Mouse (Mus musculus) forebrain, embryonic 16.5 days (tissue): ENCODE results near the gene Nub1. TPM values are rescaled to one million over a fixed set of nuclear protein-coding genes. Genes with fewer than 3 reads are reported as not detected.

Experiments
- ATAC-seq: fragments of 200-750 bp; cut with Nextera tagmentation; 2 replicates; pipeline ENCODE4 v1.8.0; 2017; ENCODE audit warnings: mild to moderate bottlenecking, moderate library complexity
- H3K27ac ChIP-seq: fragments of 300-500 bp; sonication (generic); 2 replicates; pipeline ENCODE4 v1.5.1; 2014; ENCODE audit warnings: low read length, control low read depth
- H3K27me3 ChIP-seq: fragments of 300-500 bp; sonication (generic); replicated peaks from 2 replicates; pipeline ENCODE4 v1.6.1; 2014; ENCODE audit warnings: low read length; ENCODE audit not compliant: control insufficient read depth, insufficient read depth
- H3K36me3 ChIP-seq: fragments of 300-500 bp; sonication (generic); 2 replicates; pipeline ENCODE4 v1.6.1; 2014; ENCODE audit not compliant: control insufficient read depth, insufficient read depth
- H3K4me1 ChIP-seq: fragments of 300-500 bp; sonication (generic); replicated peaks from 2 replicates; pipeline ENCODE4 v1.6.1; 2014; ENCODE audit warnings: low read length; ENCODE audit not compliant: control insufficient read depth, insufficient read depth
- H3K4me2 ChIP-seq: fragments of 300-500 bp; sonication (generic); 2 replicates; pipeline ENCODE4 v1.6.1; 2014; ENCODE audit warnings: mild to moderate bottlenecking, low read length, control low read depth
- H3K4me3 ChIP-seq: fragments of 300-500 bp; sonication (generic); replicated peaks from 2 replicates; pipeline ENCODE4 v1.5.1; 2014; ENCODE audit warnings: mild to moderate bottlenecking, low read length, control low read depth
- H3K9ac ChIP-seq: fragments of 300-500 bp; sonication (generic); replicated peaks from 2 replicates; pipeline ENCODE4 v1.6.1; 2014; ENCODE audit warnings: low read depth, low read length, control low read depth
- H3K9me3 ChIP-seq: fragments of 300-500 bp; sonication (generic); 2 replicates; pipeline ENCODE4 v1.6.1; 2016; ENCODE audit warnings: low read length; ENCODE audit not compliant: control insufficient read depth
- WGBS: fragments of 180-500 bp; shearing (Covaris S2); extraction: QIAGEN DNeasy Blood & Tissue Kit; methylation state at CpG from one replicate; pipeline ENCODE4 v1.1.7; 2014; 5-methylcytosine and 5-hydroxymethylcytosine counted together
- polyA plus RNA-seq: library from polyadenylated mRNA; unstranded; fragments of >200 nt; fragmentation: Nextera tagmentation; extraction: Ambion mirVana; gene quantifications from 2 replicates; pipeline ENCODE4 v1.2.1, GENCODE M21; 2015

The Nub1 gene
- polyA plus RNA-seq, 1 experiment from 2014 or later = 70.0 TPM

DNA sequence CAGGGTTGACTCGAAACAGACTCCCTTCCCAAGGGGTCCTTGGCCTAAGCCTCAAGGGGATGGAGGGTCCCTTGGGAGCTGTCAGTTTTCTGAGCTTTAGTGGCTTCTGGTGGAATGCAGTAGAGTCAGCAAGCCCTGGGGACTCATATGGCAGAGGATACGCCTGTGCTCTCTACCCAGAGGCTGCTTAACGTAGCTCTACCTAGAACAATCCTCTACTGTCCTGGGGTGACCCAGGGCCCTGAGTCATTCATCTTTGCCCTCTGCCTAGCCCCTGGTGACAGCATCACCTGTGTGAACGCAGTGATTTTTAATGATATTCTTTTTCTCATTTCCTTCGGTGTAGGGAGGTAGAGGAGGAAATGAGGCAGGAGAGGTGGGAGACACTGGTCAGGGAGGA is 64.4 kb downstream of the Nub1 start:
- Histone ChIP-seq H3K4me3 (peak overlapping the region; percentile 55), H3K4me2 (peak overlapping the region; percentile 67), H3K4me1 (peaks cover 14% of the 10 kb centered on the region), H3K27ac (peak overlapping the region; percentile 69), H3K27me3 (no peaks in the 10 kb centered on the region), H3K9ac (peak overlapping the region; percentile 64), H3K9me3 (no peaks in the 10 kb centered on the region), H3K36me3 (no peaks in the 10 kb centered on the region)
- no peak for ATAC-seq
- 68% methylated on average over 5 of the region's 5 CpGs for whole genome bisulfite sequencing

DNA sequence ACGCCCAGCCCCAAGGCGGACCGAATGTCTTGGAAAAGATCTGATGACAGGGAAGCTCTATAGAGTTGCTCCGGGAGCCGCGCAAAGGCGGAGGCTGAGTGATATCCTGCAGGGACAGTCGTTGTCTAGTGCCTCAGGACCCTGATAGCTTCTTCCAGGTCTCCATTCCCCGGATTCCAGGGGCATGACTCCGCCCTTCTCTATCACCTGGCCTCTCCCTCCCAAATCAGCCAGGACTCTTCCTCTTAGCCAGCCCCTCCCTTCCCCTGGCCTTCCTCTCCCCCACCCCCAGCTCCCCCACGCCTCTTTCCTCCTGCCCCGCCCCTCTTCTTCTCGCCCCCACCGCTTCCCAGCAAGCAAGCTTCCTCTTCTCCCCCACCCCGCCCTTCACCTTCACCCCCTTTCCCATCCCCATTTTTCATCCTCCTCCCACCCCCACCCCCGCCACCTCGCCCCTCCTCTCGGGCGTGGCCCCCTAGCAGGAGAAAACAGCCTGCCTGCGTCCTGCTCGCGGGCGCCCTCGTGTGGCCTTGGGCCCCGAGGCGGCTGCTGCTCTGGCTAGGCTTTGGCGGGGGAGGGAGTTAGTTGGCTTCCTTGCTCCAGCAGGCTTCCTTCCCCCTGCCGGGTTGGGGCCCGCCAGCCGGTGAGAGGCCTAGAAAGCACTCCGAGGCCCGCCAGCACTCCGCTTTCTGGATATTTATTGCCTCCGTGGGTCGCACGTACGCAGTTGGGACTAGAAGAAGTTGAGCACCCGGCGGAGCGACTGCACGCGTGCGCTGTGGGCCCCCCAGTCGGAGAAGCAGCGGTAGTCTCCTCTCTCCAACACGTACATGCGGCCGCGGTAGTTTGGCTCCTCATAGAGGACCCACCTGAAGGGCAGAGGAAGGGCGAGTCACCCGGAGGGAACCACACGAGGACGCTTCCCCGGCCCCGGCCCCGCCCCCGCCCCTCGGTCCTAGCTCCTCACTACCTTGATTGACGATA is 65.3 kb downstream of the Nub1 start:
- ATAC-seq = peak; percentile 85
- peak overlapping the region; percentile 55 for H3K4me3 ChIP-seq
- no peaks in the 10 kb centered on the region for H3K27me3 ChIP-seq
- no peaks in the 10 kb centered on the region for H3K9me3 ChIP-seq
- H3K4me1 ChIP-seq = peaks cover 14% of the 10 kb centered on the region
- no peaks in the 10 kb centered on the region for H3K36me3 ChIP-seq
- peak overlapping the region; percentile 67 for H3K4me2 ChIP-seq
- peak overlapping the region; percentile 64 for H3K9ac ChIP-seq
- H3K27ac ChIP-seq = peak overlapping the region; percentile 69
- WGBS = under 1% methylated on average over 57 of the region's 59 CpGs

DNA sequence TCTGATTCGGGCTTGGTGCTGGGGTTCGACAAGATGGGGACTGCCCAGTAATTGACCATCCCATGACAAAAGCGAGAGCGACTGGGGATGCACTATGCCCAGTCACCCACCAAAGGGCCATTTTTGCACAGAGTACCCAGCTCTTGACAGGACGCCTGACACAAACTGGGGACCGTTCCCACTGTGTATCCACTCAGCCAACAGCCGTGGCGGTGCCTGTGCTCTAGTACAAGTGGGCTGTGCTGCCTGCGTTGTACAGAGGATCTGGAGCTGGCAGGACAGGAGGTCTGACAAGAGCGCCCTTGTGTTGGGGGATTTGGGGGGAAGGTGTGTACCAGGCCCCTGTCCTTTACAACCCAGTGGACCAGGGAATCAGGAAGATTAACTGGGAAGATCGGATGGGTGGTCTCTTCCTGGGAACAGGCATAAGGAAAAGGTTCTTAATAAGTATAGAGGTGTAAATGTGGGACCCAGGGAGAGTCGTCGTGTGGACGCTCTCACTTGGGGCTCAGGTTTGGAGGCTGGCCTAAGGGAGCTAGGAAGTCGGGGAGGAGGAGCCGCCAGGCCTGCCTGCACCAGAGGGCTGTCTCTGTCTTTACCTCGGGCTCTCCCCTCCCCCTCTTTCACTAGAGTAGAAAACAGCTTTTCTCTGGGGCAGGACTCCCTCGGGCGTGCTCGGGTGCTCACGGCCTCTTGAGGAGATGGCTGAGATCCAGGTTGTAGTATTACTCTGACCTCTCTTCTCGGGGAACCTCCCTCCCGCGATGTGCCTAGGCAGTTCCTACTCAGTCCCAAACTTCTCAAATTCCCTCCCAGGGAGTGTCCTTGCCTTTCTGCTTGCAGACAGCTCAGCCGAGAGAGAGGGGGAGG is 66.2 kb downstream of the Nub1 start:
- Histone ChIP-seq H3K4me3 (peak overlapping the region; percentile 55), H3K27ac (peak overlapping the region; percentile 34), H3K27me3 (no peaks in the 10 kb centered on the region), H3K9ac (peak overlapping the region; percentile 64), H3K9me3 (no peaks in the 10 kb centered on the region), H3K4me2 (peak overlapping the region; percentile 67), H3K4me1 (peaks cover 14% of the 10 kb centered on the region), H3K36me3 (no peaks in the 10 kb centered on the region)
- WGBS = 5% methylated on average over 25 of the region's 25 CpGs
- peak; percentile 66 for ATAC-seq

DNA sequence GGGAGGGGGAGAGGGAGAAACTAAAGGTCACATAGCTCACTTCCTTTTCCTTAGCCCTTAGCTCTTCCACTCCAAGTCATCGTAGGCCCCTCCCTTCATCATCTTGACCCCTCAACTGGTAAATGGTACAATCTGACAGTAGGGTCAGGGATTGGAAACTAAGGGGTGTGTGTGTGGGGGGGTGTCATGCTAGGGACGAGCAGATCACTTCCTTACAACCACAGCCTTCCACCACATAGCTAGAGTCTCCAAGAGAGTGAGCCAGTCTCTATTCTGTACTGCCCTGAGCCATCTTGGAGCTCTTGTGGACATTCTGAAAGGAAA is 66.8 kb downstream of the Nub1 start:
- H3K9me3 ChIP-seq = no peaks in the 10 kb centered on the region
- no peak for ATAC-seq
- 17% methylated on average over 2 of the region's 2 CpGs for WGBS
- H3K4me2 ChIP-seq = peak overlapping the region; percentile 67; the same call in 1 of the 2 replicates
- H3K4me3 ChIP-seq = no peak overlapping the region
- H3K27me3 ChIP-seq = no peaks in the 10 kb centered on the region
- H3K36me3 ChIP-seq = no peaks in the 10 kb centered on the region
- H3K27ac ChIP-seq = no peak overlapping the region
- peaks cover 14% of the 10 kb centered on the region for H3K4me1 ChIP-seq
- H3K9ac ChIP-seq = no peak overlapping the region

DNA sequence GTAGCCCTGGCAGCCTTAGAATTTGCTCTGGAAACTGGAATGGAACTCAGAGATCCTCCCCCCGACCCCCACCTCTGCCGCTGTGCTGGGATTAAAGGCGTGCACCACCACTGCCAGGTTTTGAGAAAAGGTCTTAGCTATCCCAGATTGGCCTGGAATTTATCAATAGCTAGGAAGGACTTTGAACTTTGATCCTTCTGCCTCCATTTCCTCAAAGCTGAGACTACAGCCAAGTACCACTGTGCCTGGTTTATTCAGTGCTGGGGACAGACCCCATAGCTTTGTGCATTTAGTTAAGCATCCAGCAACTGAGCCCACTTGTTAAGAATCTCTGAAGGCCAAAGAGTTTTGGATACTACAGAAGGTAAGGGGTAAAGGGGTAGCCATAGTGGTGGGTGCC is 71.6 kb downstream of the Nub1 start:
- H3K4me1 ChIP-seq = peaks cover 1% of the 10 kb centered on the region
- 53% methylated on average over 3 of the region's 3 CpGs for WGBS
- H3K27ac ChIP-seq = no peak overlapping the region
- no peaks in the 10 kb centered on the region for H3K27me3 ChIP-seq
- no peak overlapping the region for H3K4me2 ChIP-seq
- H3K9me3 ChIP-seq = no peaks in the 10 kb centered on the region
- H3K4me3 ChIP-seq = no peak overlapping the region
- H3K9ac ChIP-seq = no peak overlapping the region
- ATAC-seq = no peak
- H3K36me3 ChIP-seq = no peaks in the 10 kb centered on the region

DNA sequence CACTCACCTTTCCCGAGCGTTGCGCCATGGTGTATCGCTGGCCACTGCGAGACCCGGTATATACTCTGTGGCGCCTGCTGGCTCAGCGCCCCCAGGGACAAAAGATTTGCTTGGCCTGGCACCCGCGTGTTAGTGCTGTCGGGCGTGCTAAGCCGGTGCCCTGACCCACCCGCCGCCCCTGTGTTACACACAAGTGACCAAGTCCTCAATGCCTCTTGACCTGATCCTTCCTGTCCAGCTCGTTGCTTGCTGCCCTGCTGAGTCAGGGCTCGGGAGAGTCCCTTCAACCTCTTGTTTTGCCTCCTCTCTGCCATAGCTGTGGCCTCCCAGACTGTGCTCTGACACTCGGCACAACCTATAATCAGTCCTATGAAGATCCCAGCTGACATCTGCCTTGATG is 72.5 kb downstream of the Nub1 start, which contains the start of gene Crygn:
Crygn (minus strand) TSS at position 193 of the 400 bp plus-strand sequence.
- WGBS = 29% methylated on average over 18 of the region's 18 CpGs

More for the DNA sequence above, 72.5 kb downstream of the Nub1 start, which contains the start of gene Crygn:
- Histone ChIP-seq H3K4me3 (no peak within 1 kb of the TSS), H3K9ac (no peak within 1 kb of the TSS), H3K27me3 (no peaks in the 10 kb centered on the region), H3K9me3 (no peaks in the 10 kb centered on the region), H3K27ac (no peak within 1 kb of the TSS), H3K4me1 (no peaks in the 10 kb centered on the region), H3K36me3 (no peaks in the 10 kb centered on the region), H3K4me2 (no peak within 1 kb of the TSS)
- ATAC-seq = no peak

Other genes with a start within 250 kb of the Nub1 start
- 92.2 and 96.3 TPM in 2 replicates for gene Fastk, start 240.2 kb upstream of the Nub1 start, polyA plus RNA-seq
- 37.3 and 45.4 TPM in 2 replicates for gene Tmub1, start 237.7 kb upstream of the Nub1 start, polyA plus RNA-seq
- gene Agap3, start 233.4 kb upstream of the Nub1 start, polyA plus RNA-seq = 57.0 and 58.6 TPM in 2 replicates
- 0.45 and 1.3 TPM in 2 replicates for gene Gbx1, start 158.3 kb upstream of the Nub1 start, polyA plus RNA-seq
- 0.09 and 0.11 TPM in 2 replicates for gene Asb10, start 144.6 kb upstream of the Nub1 start, polyA plus RNA-seq
- 0.26 and 0.35 TPM in 2 replicates for gene 4931409K22Rik, start 128.7 kb upstream of the Nub1 start, polyA plus RNA-seq
- 107 and 109 TPM in 2 replicates for gene Abcf2, start 108.1 kb upstream of the Nub1 start, polyA plus RNA-seq
- 20.5 and 20.8 TPM in 2 replicates for gene Chpf2, start 98.8 kb upstream of the Nub1 start, polyA plus RNA-seq
- 156 and 181 TPM in 2 replicates for gene Smarcd3, start 61.1 kb upstream of the Nub1 start, polyA plus RNA-seq
- gene Wdr86, start 45.2 kb downstream of the Nub1 start, polyA plus RNA-seq = 4.7 and 5.1 TPM in 2 replicates
- 2.5 TPM in 1 of 2 replicates, not detected in the other for gene Crygn, start 72.5 kb downstream of the Nub1 start, polyA plus RNA-seq
- 273 and 294 TPM in 2 replicates for gene Rheb, start 157.1 kb downstream of the Nub1 start, polyA plus RNA-seq